Mouse (Mus musculus) heart, embryonic 11.5 days (tissue): ENCODE measurements around the gene Tbck. TPM values are rescaled to one million over a fixed set of nuclear protein-coding genes. Genes with fewer than 3 reads are reported as not detected.

Source experiments
- ATAC-seq: fragments of 200-750 bp; cut with Nextera tagmentation; replicated peaks from 2 replicates; pipeline ENCODE4 v1.8.0; 2017; ENCODE audit warnings: moderate library complexity; ENCODE audit not compliant: insufficient number of reproducible peaks, low FRiP score, low TSS enrichment
- H3K27ac ChIP-seq: fragments of 300-500 bp; sonication (generic); 2 replicates; pipeline ENCODE4 v1.5.1; 2014; ENCODE audit warnings: mild to moderate bottlenecking, low read depth, low read length
- H3K27me3 ChIP-seq: fragments of 300-500 bp; sonication (generic); 2 replicates; pipeline ENCODE4 v1.6.1; 2014; ENCODE audit warnings: mild to moderate bottlenecking, low read length, mixed read lengths; ENCODE audit not compliant: control insufficient read depth, insufficient read depth
- H3K36me3 ChIP-seq: fragments of 300-500 bp; sonication (generic); 2 replicates; pipeline ENCODE4 v1.6.1; 2014; ENCODE audit warnings: mild to moderate bottlenecking, low read length, moderate library complexity, mixed read lengths; ENCODE audit not compliant: control insufficient read depth, insufficient read depth
- H3K4me1 ChIP-seq: fragments of 300-500 bp; sonication (generic); 2 replicates; pipeline ENCODE4 v1.6.1; 2014; ENCODE audit warnings: low read length; ENCODE audit not compliant: control insufficient read depth, insufficient read depth
- H3K4me2 ChIP-seq: fragments of 300-500 bp; sonication (generic); 2 replicates; pipeline ENCODE4 v1.6.1; 2014; ENCODE audit warnings: mild to moderate bottlenecking, moderate library complexity
- H3K4me3 ChIP-seq: fragments of 300-500 bp; sonication (generic); 2 replicates; pipeline ENCODE4 v1.5.1; 2014; ENCODE audit warnings: low read depth, low read length
- H3K9ac ChIP-seq: fragments of 300-500 bp; sonication (generic); 2 replicates; pipeline ENCODE4 v1.6.1; 2014; ENCODE audit warnings: mild to moderate bottlenecking, low read depth, low read length, moderate library complexity
- H3K9me3 ChIP-seq: fragments of 300-500 bp; sonication (generic); replicated peaks from 2 replicates; pipeline ENCODE4 v1.6.1; 2016; ENCODE audit warnings: low read length; ENCODE audit not compliant: control insufficient read depth
- WGBS: fragments of 180-500 bp; shearing (Covaris S2); extraction: QIAGEN DNeasy Blood & Tissue Kit; methylation state at CpG from one replicate; pipeline ENCODE4 v1.1.7; 2014; ENCODE audit not compliant: insufficient replicate concordance; 5-methylcytosine and 5-hydroxymethylcytosine counted together
- polyA plus RNA-seq: library from polyadenylated mRNA; unstranded; fragments of >200 nt; fragmentation: Nextera tagmentation; extraction: Ambion mirVana; gene quantifications from 2 replicates; pipeline ENCODE4 v1.2.1, GENCODE M21; 2014

The Tbck gene
- polyA plus RNA-seq, 1 experiment from 2014 or later, result 15.3 TPM

GRCm38 (mm10) chr3:132850431-132850830 is 166.5 kb downstream of the Tbck start:
- H3K36me3 ChIP-seq, result no peaks in the 10 kb centered on the region
- 80% methylated on average over 2 of the region's 2 CpGs for WGBS

DNA sequence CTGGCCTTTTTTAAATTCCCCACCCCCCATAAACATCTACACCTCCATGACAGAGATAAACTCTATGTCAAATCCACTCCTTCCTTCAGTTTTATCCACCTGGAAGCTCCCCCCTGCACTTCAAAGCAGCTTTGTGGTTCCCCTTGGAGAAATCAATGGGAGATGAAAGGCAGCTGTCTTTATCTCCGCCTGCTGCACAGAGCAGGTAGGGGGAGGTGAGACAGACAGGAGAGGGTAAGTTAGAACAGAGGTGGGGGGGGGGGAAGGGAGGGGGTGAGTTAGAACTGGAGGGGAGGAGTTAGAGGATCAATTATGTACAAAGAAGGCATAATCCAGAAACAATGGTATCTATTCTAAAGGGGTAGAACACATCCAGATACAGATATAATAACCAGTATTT is 167.5 kb downstream of the Tbck start:
- H3K27ac ChIP-seq, result no peak overlapping the region
- no peak overlapping the region for H3K4me2 ChIP-seq
- H3K9ac ChIP-seq, result no peak overlapping the region
- H3K27me3 ChIP-seq, result no peaks in the 10 kb centered on the region
- H3K9me3 ChIP-seq, result no peaks in the 10 kb centered on the region
- no peak overlapping the region for H3K4me3 ChIP-seq
- WGBS, result 54% methylated on average over 1 of the region's 1 CpGs
- H3K36me3 ChIP-seq, result no peaks in the 10 kb centered on the region
- no peak for ATAC-seq
- H3K4me1 ChIP-seq, result peaks cover 4% of the 10 kb centered on the region

More at GRCm38 (mm10) chr3:132850431-132850830, 166.5 kb downstream of the Tbck start:
- Histone ChIP-seq H3K4me2 (no peak overlapping the region), H3K27ac (no peak overlapping the region), H3K27me3 (no peaks in the 10 kb centered on the region), H3K9ac (no peak overlapping the region), H3K4me1 (peaks cover 4% of the 10 kb centered on the region), H3K9me3 (no peaks in the 10 kb centered on the region), H3K4me3 (no peak overlapping the region)
- no peak for ATAC-seq

DNA sequence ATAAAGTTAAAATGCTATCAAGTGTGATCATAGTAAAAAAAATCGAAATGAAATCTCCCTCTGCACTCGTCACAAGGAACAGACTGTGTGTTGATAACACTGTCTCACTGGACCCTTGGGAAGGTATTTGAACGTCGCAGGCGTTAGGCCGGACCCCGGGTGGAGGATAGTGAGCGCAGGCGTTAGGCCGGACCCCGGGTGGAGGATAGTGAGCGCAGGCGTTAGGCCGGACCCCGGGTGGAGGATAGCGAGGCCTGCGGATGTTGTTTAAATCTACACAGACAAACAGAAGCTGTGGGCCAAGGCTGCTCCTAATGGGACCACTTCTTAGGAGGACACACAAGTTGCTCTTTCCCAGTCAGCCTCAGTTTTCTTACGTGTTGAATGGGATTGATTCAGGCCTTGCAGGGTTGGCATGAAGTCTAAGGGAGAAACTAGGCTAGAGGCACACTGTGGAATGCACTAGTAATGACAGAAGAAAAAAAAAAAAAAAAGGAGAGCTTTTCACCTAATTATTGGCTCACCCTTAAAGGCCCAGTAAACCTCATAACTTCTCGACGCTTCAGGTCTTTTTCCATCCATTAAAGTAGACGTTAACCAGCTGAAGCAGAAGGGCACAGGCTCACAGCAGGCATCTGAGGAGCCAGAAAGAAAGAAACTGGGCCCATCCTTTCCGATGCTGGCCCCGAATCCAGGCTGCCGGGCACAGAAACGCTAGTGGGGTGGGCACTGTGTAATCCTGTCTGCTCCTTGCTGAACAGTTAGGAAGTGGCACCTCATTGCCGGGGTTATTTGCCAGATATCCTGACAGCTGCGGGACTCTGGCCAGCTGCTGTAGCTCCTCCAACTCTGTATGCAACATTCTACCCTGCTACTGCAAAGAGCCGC is 168.1 kb downstream of the Tbck start:
- no peak for ATAC-seq
- H3K4me2 ChIP-seq, result no peak overlapping the region
- no peak overlapping the region for H3K4me3 ChIP-seq
- no peak overlapping the region for H3K9ac ChIP-seq
- no peaks in the 10 kb centered on the region for H3K9me3 ChIP-seq
- no peak overlapping the region for H3K27ac ChIP-seq
- no peaks in the 10 kb centered on the region for H3K27me3 ChIP-seq
- peaks cover 4% of the 10 kb centered on the region for H3K4me1 ChIP-seq
- 57% methylated on average over 28 of the region's 28 CpGs for WGBS
- no peaks in the 10 kb centered on the region for H3K36me3 ChIP-seq

- no peaks in the 10 kb centered on the region for H3K27me3 ChIP-seq
- no peak for ATAC-seq
- no peaks in the 10 kb centered on the region for H3K9me3 ChIP-seq
- H3K4me3 ChIP-seq, result no peak overlapping the region
- H3K27ac ChIP-seq, result no peak overlapping the region
- no peaks in the 10 kb centered on the region for H3K36me3 ChIP-seq
- 81% methylated on average over 9 of the region's 9 CpGs for WGBS
- no peak overlapping the region for H3K4me2 ChIP-seq
- H3K4me1 ChIP-seq, result peaks cover 7% of the 10 kb centered on the region
- H3K9ac ChIP-seq, result no peak overlapping the region
These were observed 170.3 kb downstream of the Tbck start for GRCm38 (mm10) chr3:132854271-132854670.

GRCm38 (mm10) chr3:132855458-132856212 is 171.7 kb downstream of the Tbck start:
- no peaks in the 10 kb centered on the region for H3K36me3 ChIP-seq
- ATAC-seq, result no peak
- H3K9ac ChIP-seq, result no peak overlapping the region
- H3K27ac ChIP-seq, result no peak overlapping the region
- H3K4me1 ChIP-seq, result peaks cover 10% of the 10 kb centered on the region
- H3K4me3 ChIP-seq, result no peak overlapping the region
- no peak overlapping the region for H3K4me2 ChIP-seq
- no peaks in the 10 kb centered on the region for H3K27me3 ChIP-seq
- WGBS, result 55% methylated on average over 9 of the region's 9 CpGs
- H3K9me3 ChIP-seq, result no peaks in the 10 kb centered on the region

DNA sequence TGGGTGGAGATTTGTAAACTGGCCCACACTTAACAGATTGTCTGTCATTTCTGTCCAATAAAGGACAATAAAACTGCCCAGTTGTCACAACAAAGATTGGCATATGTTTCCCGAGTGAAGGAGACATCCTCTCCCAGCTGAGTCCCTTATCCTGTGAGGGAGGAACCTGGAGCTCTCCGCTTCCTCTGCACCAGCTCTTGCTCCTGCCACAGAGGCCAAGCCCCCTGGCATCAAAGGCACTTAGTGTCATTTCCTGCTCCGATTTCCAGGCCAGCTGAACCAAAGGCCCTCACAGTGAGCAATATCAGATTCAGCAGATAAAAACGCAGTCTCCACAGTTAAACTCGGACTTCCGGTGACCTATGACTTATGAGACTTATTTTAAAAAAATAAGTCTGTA is 172.7 kb downstream of the Tbck start:
- Histone ChIP-seq H3K27ac (no peak overlapping the region), H3K4me3 (no peak overlapping the region), H3K4me2 (no peak overlapping the region), H3K9ac (no peak overlapping the region), H3K4me1 (peaks cover 10% of the 10 kb centered on the region), H3K9me3 (no peaks in the 10 kb centered on the region), H3K36me3 (no peaks in the 10 kb centered on the region), H3K27me3 (no peaks in the 10 kb centered on the region)
- 53% methylated on average over 6 of the region's 6 CpGs for WGBS
- no peak for ATAC-seq

DNA sequence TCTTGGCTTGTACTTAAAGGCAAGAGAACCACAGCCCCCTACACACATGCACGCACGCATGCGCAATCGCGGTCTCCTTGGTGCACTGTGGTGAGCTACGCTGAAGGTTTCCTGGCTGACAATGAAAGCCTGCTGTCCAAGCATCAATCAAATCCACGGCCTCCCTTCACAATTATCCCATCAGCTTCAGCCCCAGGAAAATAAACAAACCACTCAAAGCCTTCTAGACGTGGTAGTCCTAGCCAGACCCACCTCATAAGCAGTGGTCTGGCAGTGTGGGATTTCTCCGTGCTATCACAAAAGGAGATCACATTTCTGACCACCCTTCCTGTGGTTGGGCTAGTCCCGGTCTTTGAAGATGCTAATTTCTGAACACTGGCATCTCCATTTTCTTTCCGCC is 174.9 kb downstream of the Tbck start:
- Histone ChIP-seq H3K36me3 (no peaks in the 10 kb centered on the region), H3K4me3 (no peak overlapping the region), H3K27ac (no peak overlapping the region), H3K9ac (no peak overlapping the region), H3K9me3 (no peaks in the 10 kb centered on the region), H3K27me3 (no peaks in the 10 kb centered on the region), H3K4me1 (peaks cover 6% of the 10 kb centered on the region; the same call in 1 of the 2 replicates), H3K4me2 (no peak overlapping the region)
- no peak for ATAC-seq
- WGBS, result 61% methylated on average over 11 of the region's 11 CpGs

DNA sequence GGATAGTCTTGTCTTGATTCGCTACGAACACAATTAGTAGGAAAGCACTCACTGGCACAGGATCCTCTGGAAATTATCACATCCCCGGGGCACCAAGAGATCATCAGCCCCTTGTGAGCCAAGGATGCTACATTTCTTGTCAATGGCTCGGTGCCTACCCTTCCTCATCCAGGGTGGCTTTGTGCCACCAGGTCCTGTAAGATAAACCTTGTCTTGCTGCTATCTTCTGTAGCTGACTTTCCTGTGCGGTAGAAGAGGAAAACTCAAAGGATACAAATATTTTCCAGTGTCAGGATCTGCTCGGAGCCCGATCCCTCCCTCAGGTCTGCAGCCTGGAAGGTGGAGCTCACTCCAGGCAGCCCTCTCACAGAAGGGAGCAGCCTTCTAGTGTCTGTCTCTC is 175.6 kb downstream of the Tbck start:
- H3K4me3 ChIP-seq, result no peak overlapping the region
- no peak for ATAC-seq
- H3K36me3 ChIP-seq, result no peaks in the 10 kb centered on the region
- H3K9ac ChIP-seq, result no peak overlapping the region
- no peak overlapping the region for H3K27ac ChIP-seq
- WGBS, result 53% methylated on average over 7 of the region's 7 CpGs
- no peak overlapping the region for H3K4me2 ChIP-seq
- no peaks in the 10 kb centered on the region for H3K27me3 ChIP-seq
- H3K9me3 ChIP-seq, result no peaks in the 10 kb centered on the region
- H3K4me1 ChIP-seq, result peaks cover 6% of the 10 kb centered on the region; the same call in 1 of the 2 replicates
